Mouse (Mus musculus) spleen, postnatal 4 days (tissue): Measurements from ENCODE around the gene Fgfr2.

Experiments used
- DNase-seq, 2 experiments: peaks; one replicate each; pipeline ENCODE4 v3.0.0; 2022; ENCODE audit warnings: low spot score in 2 of 2

Gene Fgfr2

DNA sequence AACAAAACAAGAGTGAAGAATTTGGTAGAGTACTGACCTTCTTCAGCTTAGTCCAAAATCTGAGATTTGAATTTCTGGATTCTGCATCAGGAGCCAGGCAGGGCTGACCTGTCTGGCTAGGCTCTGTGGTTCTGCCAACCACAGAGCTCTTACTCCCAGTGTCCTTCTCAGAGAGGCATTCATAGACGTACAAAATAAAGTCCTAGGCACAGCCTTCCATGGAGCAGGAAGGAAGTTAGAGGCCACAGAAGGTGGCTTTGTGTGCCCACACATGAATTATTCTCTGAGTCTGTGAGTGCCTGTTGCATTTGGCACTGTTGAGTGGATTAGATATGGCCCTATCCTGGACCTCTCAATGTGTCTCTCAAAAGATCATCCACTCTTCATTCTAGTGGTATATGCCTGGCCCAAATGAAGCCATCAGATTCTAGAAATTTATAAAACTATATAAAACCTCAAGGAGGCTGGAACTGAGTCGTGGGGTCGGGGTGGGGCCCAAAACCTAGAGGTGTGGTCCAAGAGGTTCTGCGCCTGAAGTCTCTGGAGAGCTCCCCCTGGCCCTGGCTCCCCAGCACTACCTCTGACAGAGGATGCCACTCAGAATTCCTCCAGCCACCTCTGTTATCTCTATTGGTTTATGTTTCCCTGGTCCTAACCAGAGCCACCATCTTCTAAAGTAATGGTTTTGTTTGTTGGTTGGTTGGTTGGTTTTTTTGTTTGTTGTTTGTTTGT lies 234.5 kb downstream of the Fgfr2 start:
- no peak for DNase-seq

DNA sequence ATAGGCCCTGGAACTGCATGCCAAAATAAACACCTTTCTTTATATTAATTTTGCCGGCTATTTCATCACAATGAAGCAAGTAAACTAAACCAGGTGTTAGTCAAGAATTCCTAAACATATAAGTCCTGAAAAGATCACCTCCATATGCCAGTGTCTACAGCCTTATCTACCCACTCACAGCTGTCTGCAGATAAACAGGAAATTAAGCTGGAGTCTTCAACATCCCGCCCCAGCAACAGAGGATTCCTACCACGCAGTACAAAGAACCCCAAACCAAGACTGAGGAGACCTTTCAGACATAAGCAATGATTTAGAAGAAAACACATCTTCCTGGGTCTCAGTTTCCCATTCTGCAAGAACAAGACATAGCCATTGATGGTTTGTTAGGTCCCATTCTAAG lies 235.1 kb downstream of the Fgfr2 start:
- no peak for DNase-seq

DNA sequence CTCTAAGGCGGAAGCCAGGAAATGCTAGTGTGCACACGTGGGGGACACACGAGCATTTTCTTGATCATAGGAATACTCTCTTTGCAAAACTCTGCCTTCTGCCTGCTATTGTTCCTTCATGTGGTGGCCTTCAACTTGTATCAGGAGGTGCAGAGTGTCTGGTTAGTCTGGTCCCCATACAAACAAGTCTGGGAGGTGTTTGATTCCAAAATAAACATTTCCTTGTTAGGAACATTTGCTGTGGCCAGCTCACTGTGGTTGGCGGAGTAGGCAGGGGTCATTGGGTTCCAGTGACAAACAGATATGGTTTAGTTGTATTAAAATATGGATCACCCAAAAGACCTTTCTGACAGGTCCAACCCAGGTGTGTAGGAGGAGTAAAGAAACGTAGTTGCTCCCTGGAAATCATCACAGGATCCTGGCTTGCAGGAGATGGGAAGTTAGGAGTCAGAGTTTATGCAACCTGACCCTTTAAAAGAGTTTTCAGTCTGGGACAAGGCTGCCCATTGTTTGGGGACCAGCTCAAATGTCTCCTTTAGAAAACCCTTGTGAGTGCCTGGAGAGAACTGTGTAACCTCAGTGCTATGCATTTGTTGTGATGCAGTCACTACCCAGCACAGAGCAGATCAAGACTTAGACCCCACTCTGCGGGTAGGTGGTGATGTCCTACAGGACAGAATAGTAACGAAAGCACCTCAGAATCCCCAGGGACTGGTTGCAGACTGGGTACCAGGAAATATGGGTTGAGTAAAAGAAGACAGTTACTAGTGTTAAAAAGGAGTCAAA lies 235.9 kb downstream of the Fgfr2 start:
- DNase-seq = no peak

DNA sequence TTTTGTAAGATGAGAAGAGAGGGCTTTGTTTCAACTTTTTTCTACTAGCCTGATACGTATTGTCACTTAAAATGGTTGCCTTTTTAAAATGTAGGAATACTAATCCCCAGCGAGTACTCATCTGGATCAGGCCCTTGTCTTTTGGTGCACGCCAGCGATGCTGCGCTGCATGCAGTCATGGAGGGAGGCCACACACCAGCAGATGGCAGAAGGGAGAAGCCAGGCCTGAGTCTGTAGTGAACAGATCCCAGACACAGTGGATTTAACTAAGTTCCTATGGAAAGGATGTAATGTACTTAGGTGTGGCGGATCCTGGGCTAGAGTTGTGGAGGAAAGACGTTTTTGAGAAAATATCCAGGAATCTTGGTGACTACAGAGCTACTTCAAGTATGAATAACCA lies 239.1 kb downstream of the Fgfr2 start:
- DNase-seq = no peak

DNA sequence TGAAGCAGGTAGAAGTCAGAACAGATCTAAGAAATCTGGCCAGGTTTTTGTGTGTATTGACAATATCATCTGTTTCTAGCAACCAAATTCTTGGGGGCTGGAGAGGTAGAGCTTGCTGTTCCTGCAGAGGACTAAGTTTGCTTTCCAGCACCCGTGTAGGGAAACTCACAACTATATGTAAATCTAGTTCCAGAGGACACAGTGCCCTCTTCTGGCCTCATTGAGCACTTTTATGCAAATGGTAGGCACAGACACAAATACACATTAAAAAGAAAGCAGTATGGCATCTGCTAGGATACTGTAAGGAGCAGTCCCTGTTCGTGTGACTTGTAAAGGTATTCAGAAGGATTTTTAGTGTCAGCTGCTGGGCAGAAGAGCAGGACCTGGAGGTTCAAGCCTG lies 240.8 kb downstream of the Fgfr2 start:
- no peak for DNase-seq

DNA sequence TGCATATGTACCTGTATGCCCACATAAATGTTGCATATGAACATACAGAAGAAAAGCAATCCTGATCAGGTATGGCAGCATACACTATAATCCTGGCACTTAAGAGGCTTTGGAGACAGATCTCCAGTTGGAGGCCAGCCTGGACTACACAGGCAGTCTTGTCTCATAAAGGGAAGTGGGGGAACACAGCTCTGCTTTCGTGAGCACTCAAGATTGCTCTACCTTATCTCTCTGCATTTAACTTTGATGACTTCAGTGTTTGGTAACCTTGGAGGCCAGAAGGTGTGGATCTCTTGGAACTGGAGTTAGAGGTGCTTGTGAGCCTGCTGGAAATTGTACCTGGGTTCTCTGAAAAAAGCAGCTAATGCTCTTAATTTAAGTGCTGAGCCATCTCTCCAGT lies 242.9 kb downstream of the Fgfr2 start:
- no peak for DNase-seq

DNA sequence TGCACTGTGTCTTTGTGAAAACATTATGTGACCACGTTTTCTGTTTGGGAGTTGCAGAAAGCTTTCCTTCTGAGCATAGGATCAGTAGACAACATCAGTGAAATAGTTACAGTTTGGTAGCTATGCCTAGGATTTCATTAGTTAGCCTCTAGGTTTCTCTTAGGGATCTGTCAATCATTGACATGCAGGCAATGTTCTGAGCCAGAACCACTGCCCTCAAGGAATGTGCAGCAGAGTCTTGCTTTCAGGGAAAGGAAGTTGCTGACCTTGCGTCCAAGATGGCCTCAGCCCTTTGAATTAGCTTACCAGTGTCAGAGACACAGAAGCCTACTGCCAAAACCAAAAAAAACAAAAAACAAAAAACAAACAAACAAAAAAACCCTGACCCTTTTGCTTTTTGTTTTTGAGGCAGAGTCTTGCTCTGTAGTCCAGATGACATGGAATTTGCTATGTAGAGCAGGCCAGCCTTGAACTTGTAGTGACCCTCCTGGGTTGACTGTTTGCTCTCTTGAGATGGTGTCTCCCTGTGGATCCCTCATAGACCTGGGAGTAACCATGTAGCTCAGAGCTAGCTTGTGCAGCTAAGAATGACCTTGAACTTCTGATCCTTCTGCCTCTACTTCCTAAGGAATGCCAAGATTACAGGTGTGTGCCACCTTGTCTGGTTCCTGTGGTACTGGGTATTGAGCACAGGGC lies 247.6 kb downstream of the Fgfr2 start:
- DNase-seq = no peak

DNA sequence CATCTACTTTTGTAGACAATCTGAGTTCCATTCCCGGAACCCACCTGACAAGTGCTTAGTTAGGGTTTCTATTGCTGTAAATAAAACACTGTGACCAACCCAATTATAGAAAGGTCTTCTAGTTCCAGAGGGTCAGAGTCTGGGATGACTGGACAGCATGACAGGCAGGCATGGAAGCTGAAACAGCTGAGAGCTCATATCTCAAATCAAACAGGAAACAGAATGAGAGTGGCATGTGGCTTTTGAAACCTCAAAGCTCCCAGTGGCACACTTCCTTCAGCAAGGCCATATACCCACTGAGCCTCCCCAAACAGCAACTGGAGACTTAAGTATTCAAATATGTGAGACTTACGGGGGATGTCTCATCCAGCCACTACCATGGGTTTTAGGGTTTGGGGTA lies 250.1 kb downstream of the Fgfr2 start:
- DNase-seq = no peak

DNA sequence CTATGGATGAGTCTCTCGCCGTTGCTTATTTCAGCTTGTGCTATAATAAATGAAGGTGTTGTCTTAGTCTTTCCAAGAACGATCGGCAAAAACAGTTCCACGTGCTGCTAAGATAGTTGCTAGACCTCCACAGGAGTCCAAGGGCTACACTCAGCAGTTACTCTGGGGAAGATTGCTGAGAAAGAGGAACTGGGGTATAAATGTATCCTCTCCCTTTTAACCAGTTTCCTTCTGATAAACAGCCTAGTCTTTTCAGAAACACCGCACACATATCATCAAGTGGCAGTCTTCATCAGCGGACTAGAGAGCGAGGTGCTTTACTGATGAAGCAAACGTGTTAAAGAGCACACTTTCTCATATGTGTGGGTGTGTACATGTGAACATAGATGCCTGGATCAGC lies 256.8 kb downstream of the Fgfr2 start:
- DNase-seq = no peak

DNA sequence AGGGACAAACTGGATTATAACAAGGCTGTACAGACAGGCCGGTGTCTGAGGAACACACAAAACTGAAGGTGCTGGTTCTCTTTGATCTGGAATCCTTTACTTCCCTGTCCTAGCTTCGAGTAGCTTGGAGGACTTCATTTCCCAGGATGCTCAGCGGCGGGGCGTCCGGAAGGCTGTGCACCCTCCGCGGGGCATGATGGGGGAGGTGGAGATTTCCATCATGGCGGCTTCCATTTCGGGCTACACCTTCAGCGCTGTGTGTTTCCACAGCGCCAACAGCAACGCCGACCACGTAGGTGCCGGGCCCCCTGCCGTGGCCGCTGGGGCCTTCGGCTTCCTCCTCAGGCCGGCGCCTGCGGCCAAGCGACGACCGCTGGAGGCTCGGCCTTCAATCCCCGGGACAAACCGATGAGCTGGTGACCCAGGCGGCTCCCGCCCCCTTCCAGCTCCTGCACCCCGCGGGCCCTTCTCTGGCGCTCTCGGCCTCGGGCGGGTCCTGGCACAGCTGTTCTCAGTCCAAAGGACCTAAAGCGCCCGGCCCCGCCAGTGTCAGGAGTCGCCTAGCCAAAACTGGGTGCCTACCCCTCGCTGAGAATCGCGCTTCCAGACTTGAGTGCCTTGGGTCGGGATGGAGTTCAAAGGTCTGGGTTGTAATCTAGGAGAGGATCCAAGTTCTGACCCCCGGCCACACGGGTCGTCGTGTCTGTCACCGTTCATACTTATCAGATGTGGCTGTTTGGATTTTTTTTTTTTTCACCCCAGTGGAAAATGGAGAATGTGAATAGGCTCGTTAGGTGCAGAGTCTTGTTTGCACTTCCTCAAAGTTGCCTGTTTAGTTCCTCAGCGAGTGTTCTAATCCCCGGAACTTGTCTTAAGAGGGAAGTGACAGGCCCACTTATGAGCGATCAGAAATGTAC lies 263.9 kb downstream of the Fgfr2 start, which contains the start of gene Abraxas2:
TSS of gene Abraxas2 (plus strand) at position 184 of the 917 bp plus-strand sequence.
- peak; percentile 90 to 94 for DNase-seq

DNA sequence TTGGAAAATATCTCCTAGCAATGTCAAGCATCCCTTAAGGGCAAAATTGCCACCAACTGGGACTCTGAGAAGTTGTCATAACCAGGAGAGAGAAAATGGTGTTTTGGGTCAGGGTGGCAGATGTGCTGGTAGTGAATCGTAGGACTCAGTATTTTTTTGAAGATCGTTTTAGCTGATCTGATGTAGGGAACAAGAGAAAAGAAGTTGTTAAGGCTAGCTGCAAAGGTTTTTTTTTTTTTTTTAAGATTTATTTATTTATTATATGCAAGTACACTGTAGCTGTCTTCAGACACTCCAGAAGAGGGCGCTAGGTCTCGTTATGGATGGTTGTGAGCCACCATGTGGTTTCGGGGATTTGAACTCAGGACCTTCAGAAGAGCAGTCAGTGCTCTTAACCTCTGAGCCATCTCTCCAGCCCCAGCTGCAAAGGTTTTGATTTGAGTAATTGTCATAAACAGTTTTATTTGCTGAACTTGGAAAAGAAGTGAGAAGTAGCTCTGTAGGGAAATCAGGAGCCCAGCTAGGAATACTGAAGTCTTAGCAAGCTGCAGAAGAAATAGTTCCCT lies 265.0 kb downstream of the Fgfr2 start:
- DNase-seq = no peak

DNA sequence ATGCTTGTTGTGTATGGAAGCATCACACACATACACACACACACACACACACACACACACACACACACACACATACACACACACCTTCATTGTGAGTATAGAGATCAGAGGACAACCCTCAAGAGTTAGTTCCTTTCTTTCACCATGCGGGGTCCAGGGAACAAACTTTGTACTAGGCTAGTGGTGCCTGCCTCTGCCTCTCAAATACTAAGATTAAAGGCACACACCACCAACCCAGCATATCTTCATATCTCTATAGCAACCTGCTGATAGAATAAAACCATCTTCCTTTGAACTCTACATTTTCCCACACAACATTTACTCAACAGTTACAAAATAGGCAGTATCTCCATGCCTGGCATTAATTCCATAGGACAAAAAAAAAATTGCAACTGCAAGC lies 267.1 kb downstream of the Fgfr2 start:
- DNase-seq = no peak

DNA sequence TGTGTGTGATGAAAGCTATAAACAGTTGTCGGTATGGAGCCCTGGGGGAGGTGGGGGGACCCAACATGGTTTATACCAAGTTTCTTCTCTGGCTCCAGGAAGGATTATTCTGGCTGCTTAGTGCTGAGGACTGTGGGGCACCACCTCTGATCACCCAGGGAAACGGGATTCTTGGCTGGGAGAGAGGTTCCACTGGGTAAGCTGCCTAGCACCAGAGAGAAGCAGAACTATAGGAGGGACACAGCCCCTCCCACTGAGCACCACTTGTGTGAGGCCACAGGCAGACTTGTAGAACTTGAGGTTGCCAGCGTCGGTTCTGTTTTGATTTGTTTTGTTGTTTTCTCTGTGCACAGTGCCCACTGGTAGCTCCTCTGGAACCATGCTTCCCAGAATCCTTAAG lies 269.2 kb downstream of the Fgfr2 start:
- DNase-seq = no peak

DNA sequence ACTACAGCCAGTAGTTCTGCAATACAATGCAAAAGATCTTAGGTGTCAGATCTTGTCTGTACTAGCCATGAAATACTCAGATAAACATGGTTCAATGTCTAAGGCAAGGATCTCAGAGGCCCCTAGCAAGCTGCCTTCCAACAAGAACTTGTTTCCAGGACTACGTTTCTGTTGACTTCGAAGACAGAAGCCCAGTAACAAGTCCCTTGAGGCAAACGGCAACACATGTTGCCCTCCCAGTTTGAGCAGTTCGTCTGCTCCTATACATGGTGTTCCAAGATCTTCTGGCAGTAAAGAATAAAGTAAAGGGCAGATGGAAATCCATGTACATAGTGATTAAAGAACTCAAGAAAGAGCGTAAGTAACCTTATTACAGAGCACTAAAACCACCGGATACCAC lies 269.8 kb downstream of the Fgfr2 start:
- no peak for DNase-seq

DNA sequence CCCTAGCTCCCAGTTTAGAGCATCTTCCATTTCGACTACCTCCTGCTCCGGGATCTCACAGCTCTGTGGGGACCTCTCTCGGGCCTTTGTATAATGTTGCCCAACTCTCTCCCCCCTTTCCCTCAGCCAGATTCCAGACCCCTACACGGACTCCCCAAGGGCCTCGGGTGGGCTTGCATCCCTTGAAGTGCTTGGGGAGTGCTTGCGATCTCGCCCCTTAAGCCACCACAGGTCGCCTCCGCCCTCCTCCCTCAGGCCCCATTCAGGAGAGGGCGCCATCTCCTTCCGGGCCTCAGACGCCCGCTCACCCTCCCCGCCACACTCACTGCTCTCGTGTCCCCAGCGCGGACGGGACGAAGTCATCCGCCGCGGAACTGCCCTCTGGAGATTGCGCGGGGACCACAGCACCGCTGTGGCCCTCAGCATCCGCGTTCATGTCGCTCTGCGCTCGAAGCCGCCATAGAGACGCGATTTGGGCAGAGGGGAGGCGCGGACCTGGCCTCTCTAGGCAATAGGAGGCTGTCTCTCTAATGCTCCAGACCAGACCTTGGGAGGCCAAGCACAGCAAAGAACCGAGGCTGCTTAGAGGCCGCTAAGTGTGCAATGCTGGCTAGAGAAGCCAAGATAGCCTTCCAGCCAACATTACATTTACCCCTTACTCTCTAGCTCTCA lies 270.8 kb downstream of the Fgfr2 start, which contains the start of gene Eef1akmt2:
TSS of gene Eef1akmt2 (minus strand) at position 501 of the 672 bp plus-strand sequence.
- DNase-seq = peak; percentile 82 to 90

DNA sequence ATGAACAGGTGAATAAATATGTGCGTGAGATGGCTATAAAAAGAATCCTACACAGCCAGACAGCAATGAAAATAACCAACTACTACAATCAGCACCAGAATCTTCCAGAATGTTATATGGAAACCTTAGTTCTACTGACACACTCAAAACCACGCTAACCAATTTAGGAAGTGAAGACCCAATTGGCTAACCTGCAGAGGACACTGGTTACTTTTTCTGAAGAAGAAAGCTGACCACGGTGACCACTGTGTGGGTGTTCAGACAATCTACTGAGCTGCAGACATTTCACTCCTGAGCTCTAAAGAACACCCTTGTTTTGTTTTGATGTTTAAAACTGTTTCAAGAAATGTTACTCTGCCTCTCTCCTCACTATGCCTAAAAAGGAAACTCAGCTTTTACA lies 280.0 kb downstream of the Fgfr2 start:
- no peak for DNase-seq

DNA sequence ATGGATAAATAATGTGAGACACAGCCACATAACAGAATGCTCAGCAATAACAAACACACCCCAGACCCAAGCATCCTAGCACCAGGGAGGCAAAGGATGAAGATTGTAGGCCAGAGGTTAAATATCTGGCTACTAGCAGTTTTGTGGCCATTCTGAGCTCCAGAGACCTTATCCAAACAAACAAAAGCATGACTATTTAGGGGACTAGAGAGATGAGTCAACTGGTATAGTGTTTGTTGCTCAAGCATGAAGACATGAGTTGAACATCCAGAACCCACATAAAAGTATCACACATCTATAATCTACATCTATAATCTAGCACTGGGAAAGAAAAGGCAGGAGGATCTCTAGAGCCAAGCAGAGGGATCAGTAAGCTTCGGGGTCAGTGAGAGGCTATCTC lies 280.7 kb downstream of the Fgfr2 start:
- no peak for DNase-seq

DNA sequence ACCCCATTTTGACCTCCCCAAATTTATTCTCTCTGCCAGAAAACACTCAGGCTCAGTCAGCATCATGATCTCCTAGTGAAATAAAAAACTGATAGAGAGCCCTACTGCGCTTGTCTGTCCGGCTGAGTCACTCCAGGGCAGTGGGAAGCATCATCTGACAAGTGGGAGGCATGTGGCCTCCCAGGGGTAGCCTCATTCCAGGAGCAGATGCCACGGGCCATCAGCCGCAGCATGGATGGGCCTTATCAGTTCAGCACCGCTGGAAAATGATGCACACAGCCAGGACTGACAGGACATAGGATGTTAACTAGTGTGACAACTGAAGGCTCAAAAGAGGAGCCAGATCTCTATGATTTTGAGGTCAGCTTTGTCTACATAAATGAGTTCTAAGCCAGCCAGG lies 281.9 kb downstream of the Fgfr2 start:
- no peak for DNase-seq

DNA sequence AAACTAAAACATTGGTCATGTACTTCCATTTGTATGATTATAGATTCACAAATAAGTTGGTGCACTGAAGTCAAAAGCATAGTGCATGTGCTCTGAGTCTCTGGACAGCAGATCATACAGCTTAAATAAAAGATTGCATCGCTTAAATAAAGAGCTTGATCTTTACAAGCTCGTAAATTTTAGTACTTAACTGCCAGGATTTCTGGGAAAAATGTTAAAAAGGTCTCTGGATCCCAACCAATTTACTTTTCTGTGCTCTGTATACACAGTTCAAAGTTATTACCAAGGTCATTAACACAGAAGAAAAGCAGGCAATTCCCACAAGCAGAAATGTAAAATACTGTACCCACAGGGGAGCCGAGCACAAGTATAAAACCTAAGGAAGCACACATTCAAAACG lies 292.2 kb downstream of the Fgfr2 start:
- DNase-seq = no peak

DNA sequence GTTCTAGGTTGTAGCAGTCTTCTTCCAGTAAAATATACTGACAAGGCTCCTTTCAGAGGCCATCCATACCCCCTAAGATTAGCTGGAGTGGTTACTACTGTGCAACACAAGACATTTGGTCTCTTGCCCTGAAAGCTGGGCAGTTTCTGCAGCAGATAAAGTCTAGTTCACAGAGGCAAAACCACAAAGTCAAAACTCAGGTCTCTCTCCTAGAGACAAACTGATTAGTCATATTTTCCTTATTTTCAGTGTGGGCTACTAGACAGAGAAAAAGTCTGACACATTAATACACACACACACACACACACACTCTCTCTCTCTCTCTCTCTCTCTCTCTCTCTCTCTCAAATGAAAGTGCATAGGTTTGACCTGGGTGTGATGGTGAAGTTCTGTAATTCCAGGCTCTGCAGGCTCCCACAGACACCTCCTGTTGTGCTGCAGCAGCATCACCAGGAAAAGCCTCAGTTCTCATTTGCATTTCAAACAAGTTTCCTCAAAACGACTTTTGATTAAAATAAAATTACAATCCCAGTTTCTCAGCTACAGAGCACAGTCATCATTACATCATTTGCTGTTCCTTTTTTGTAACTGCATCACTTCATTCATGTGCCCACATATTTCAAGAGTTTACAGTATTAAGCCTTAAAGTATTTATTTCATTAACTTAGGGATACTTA lies 298.7 kb downstream of the Fgfr2 start:
- no peak for DNase-seq
